Mouse (Mus musculus) gastrocnemius, postnatal 10 days (tissue): ENCODE results near the gene 4933427D14Rik. TPM values are rescaled to one million over a fixed set of nuclear protein-coding genes. Genes with fewer than 3 reads are reported as not detected.
A peak's percentile ranks its signal among the peaks of the same experiment; 100 is the strongest.

Source experiments
- DNase-seq: peaks from one replicate; pipeline ENCODE4 v3.0.0; 2021; ENCODE audit warnings: mixed read lengths
- long read RNA-seq, 2 experiments: library from polyadenylated mRNA; stranded (forward); transcript quantifications; one replicate each; pipeline ENCODE4 v2.0.0; 2021
- total RNA-seq, 2 experiments: library from RNA; stranded (reverse); gene quantifications; 2 replicates each; pipeline ENCODE4 v1.2.3; 2021

Gene 4933427D14Rik
- total RNA-seq, result 1 to 10 TPM; 2.0 to 5.6 TPM
- long read RNA-seq, experiment 1, partial matches to known transcripts, result 2 of 3 reads
- long read RNA-seq, experiment 1, other reads (novel, unspliced or antisense), result 1 of 3 reads
- long read RNA-seq, experiment 2, partial matches to known transcripts, result 0 of 1 reads
- long read RNA-seq, experiment 2, other reads (novel, unspliced or antisense), result 1 of 1 reads

DNA sequence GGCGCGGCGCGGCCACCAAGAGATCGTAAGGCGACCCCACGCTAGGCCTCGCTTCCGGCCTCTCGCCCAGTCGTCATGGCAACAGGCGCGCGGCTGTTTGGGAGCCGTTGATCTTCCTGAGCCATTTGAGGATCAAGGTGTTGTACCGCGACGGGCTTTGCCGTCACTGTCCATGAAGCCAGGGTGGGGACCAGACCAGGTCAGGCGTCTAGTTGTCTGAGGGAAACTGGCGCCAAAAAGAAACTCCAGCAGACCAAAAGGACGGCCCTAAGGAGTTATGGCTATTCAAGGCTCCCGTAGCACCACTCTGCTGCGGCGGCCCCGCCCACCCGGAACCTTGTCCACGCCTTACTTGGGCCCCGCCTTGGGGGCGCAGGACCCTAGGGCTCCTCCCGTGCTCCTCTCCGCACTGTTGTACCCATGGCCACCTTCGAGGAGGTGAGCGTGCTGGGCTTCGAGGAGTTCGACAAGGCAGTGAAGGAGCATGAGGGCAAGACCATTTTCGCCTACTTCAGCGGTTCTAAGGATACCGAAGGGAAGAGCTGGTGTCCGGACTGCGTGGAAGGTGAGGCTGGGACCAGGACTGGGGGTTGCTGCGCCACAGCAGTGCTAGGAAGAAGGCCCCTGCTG, at the start of gene 4933427D14Rik, which contains the start of gene Txndc17:
4933427D14Rik (minus strand) TSS at position 256 of the 630 bp plus-strand sequence.
Txndc17 (plus strand) TSS at position 344 of the 630 bp plus-strand sequence.
- DNase-seq, result peak; percentile 79

GRCm38 (mm10) chr11:72256441-72256840, 49.2 kb upstream of the 4933427D14Rik start:
- no peak for DNase-seq

GRCm38 (mm10) chr11:72255629-72256028, 48.4 kb upstream of the 4933427D14Rik start:
- DNase-seq, result no peak

DNA sequence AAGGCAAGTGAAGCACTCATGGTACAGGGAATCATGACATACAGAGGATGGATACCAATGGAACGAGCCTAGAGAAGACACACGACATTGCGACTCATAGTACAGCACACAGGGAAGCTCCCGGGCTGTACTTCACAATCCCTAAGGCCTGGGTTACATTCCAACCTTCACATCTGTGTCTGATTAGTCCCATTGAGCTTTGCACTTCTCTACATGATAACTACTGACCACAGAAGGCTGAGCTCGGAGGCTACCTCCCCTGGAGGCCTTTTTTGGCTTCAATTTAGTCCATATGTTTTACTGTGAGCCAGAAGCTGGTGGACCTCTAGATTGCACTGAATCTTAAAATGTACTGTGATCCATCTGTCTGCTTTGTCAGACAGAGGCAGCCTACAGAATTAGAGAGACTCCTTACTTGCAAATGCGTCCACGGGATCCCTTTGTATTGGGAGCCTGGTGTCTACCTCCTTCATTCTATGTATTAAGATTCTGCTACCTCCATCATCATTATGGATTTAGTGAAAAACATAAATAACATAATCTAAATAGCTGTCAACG, 38.0 kb upstream of the 4933427D14Rik start:
- no peak for DNase-seq

GRCm38 (mm10) chr11:72240062-72240860, 33.0 kb upstream of the 4933427D14Rik start:
- no peak for DNase-seq

GRCm38 (mm10) chr11:72234013-72234412, 26.8 kb upstream of the 4933427D14Rik start:
- DNase-seq, result peak; percentile 71

GRCm38 (mm10) chr11:72232991-72233390, 25.7 kb upstream of the 4933427D14Rik start:
- DNase-seq, result no peak

GRCm38 (mm10) chr11:72232068-72232467, 24.8 kb upstream of the 4933427D14Rik start:
- no peak for DNase-seq

DNA sequence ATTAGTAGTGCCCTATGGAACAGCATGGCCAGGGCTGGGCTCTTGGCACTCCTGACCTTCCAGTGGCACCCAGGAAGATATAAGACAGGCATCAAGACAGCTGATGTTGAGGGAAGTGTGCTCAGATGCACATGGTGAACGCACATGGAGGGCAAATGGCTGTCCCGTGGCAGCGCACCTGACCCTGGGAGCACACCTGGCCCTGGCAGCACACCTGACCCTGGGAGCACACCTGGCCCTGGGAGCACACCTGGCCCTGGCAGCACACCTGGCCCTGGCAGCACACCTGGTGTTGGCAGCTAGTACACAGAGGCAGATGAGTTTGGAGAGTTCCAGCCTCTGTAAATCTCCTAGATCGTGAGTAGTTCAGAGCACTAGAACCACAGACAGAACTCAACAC, 21.3 kb upstream of the 4933427D14Rik start:
- DNase-seq, result no peak

- no peak for DNase-seq
Observed at GRCm38 (mm10) chr11:72226901-72227300, 19.6 kb upstream of the 4933427D14Rik start.

- DNase-seq, result no peak
Observed at GRCm38 (mm10) chr11:72226020-72226791, 18.9 kb upstream of the 4933427D14Rik start.

DNA sequence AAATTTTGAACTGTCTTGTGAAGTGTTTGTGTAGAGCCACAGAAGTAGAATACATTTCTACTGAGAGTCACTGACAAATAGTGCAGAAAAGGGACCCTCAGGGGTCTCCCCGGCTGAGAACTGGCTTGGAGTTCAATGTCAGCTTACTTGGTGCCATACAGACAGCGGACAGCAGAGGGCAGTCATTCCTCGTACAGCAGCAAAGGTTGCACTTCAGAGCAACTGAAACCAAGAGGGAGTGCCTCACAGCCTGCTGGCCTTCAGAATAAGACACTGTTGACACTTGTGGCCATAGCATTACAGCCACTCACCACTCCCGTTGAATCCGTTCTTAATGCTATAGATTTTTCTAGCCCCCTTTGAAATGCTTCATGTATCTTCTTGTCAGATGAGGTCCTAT, 17.6 kb upstream of the 4933427D14Rik start:
- peak; percentile 81 for DNase-seq

- DNase-seq, result no peak
Observed at GRCm38 (mm10) chr11:72223414-72223813, 16.2 kb upstream of the 4933427D14Rik start.

DNA sequence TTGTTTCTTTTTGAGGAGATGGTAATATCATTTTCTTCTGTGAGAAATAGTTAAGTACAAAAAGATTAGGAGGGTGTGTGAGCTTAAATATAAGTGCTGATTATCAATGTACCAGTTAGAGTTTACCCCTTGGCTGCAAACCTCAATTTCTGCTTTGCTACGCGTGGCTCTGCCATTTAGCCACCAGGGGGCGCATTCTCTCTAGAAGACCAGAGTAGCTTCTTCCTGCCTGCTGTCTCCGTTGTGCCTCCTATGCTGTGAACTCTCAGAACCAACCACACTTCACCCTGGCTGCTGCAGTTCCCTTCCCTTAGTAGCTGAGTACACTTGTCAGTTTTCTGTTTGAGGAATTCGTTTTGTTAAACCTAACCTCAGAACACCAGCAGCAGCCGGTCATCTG, 14.0 kb upstream of the 4933427D14Rik start:
- DNase-seq, result peak; percentile 78

DNA sequence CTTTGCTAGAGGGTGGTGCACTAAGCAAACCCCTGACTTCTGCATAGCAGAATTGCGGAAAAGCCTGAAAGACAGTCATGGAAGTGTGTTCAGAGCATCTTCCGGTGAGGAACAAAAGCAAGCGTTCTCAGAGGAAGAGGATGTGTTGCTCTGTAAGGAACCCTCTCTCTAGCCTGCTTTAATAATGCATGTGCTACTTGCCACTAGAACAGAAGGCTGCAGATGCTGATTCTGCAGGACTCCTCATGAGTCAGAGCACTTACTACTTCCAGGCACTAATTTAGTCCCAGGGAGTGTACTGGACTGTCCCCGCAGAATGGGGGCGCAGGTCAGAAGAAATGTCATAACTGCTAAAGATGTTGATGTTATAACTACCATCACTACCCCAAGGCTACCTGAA, 9.9 kb upstream of the 4933427D14Rik start:
- no peak for DNase-seq

- peak; percentile 81 for DNase-seq
Observed at GRCm38 (mm10) chr11:72215410-72215797, 8.1 kb upstream of the 4933427D14Rik start, which contains the start of gene Med31. Med31 (minus strand) TSS chr11:72215592.

DNA sequence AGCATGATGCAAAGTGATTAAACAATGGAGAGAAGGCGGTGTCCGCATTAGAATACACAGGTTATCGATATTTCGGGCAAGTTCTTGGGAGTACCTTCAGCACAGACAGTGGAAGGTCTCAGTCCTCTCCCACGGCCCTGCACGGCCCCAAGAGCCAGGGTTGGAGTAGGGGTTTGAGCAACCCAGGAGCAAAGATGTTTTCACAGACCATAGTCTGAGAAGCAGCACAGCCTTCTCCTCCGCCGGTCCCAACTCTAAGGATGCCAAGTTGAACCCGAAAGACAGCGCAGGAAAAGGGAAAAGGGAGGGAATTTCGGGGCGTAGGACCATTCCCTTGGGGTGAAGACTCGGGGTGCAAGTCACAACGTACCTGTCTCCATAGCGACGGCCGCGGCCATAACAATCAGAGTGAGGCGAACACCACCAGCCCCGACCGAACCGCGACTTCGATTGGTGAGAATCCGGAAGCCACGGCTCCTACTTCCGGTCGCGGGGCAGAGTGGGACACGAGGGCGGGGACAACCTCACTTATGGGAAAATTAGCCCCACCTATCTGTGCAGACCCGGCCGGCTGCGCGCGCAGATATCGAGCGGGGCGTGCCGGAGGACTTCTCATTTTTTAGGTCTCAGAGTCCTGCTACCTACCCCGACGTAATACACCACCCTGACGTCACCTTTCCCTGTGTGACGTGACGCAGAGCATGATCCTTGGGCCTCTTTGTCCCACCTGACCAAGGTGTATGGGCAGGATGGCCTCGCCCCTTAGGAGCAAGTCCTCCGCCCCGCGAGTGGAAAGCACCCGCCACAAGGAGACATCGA, 7.5 kb upstream of the 4933427D14Rik start:
- DNase-seq, result peak; percentile 92

GRCm38 (mm10) chr11:72207834-72208377, 647 bp upstream of the 4933427D14Rik start:
- DNase-seq, result no peak

GRCm38 (mm10) chr11:72206341-72207203, 687 bp downstream of the 4933427D14Rik start, which contains the start of gene Gm43951:
Gm43951 (minus strand) TSS chr11:72206840.
- DNase-seq, result no peak

DNA sequence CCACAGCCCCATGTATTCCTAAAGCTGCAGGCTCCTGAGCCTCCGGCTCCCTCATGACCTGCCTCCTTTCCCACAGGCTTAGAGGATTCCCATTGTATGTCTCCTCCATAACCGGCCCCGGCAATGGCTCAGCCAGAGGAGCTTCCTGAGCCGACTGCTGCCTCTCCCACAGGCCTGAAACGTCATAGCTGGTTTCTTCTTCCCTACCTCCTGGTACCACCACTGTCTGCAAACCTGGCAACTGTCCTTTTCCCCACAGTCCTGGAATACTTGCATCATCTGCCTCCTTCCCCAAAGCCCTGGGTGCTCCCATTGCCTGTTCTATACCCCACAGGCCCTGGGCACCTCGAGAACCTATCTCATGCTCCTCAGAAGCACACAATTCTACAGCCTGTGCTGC, 2.0 kb downstream of the 4933427D14Rik start:
- DNase-seq, result no peak
